Mouse (Mus musculus) hindbrain, embryonic 13.5 days (tissue): Measurements from ENCODE around the gene Clint1. TPM values are rescaled to one million over a fixed set of nuclear protein-coding genes. Genes with fewer than 3 reads are reported as not detected.
A peak's percentile ranks its signal among the peaks of the same experiment; 100 is the strongest.

Experiments
- ATAC-seq: fragments of 200-750 bp; cut with Nextera tagmentation; 2 replicates; pipeline ENCODE4 v1.8.0; 2017; ENCODE audit warnings: moderate TSS enrichment; ENCODE audit not compliant: low FRiP score
- H3K27ac ChIP-seq: fragments of 300-500 bp; sonication (generic); 2 replicates; pipeline ENCODE4 v1.5.1; 2015; ENCODE audit warnings: inconsistent platforms, mild to moderate bottlenecking, moderate library complexity
- H3K27me3 ChIP-seq: fragments of 300-500 bp; sonication (generic); 2 replicates; pipeline ENCODE4 v1.6.1; 2015; ENCODE audit warnings: mild to moderate bottlenecking, inconsistent platforms
- H3K36me3 ChIP-seq: fragments of 300-500 bp; sonication (generic); 2 replicates; pipeline ENCODE4 v1.6.1; 2015; ENCODE audit warnings: mild to moderate bottlenecking, inconsistent platforms
- H3K4me1 ChIP-seq: fragments of 300-500 bp; sonication (generic); replicated peaks from 2 replicates; pipeline ENCODE4 v1.6.1; 2015; ENCODE audit warnings: inconsistent platforms
- H3K4me2 ChIP-seq: fragments of 300-500 bp; sonication (generic); 2 replicates; pipeline ENCODE4 v1.6.1; 2015; ENCODE audit warnings: inconsistent platforms, mild to moderate bottlenecking, moderate library complexity
- H3K4me3 ChIP-seq: fragments of 300-500 bp; sonication (generic); 2 replicates; pipeline ENCODE4 v1.5.1; 2015; ENCODE audit warnings: mild to moderate bottlenecking, inconsistent platforms
- H3K9ac ChIP-seq: fragments of 300-500 bp; sonication (generic); 2 replicates; pipeline ENCODE4 v1.6.1; 2015; ENCODE audit warnings: mild to moderate bottlenecking, inconsistent platforms
- H3K9me3 ChIP-seq: fragments of 300-500 bp; sonication (generic); 2 replicates; pipeline ENCODE4 v1.6.1; 2016; ENCODE audit warnings: inconsistent platforms
- WGBS: fragments of 180-500 bp; shearing (Covaris S2); methylation state at CpG from one replicate; pipeline ENCODE4 v1.1.7; 2015; 5-methylcytosine and 5-hydroxymethylcytosine counted together
- polyA plus RNA-seq: library from polyadenylated mRNA; unstranded; fragments of >200 nt; fragmentation: Nextera tagmentation; extraction: Ambion mirVana; gene quantifications from 2 replicates; pipeline ENCODE4 v1.2.1, GENCODE M21; 2015

Clint1 gene
- polyA plus RNA-seq, 1 experiment from 2014 or later, result 48.1 TPM

- Histone ChIP-seq H3K4me2 (no peak overlapping the region), H3K9ac (no peak overlapping the region), H3K4me1 (peaks cover 12% of the 10 kb centered on the region), H3K4me3 (no peak overlapping the region), H3K27ac (no peak overlapping the region), H3K36me3 (peaks cover 69% of the 10 kb centered on the region), H3K27me3 (no peaks in the 10 kb centered on the region), H3K9me3 (no peaks in the 10 kb centered on the region)
- ATAC-seq, result no peak
- 89% methylated on average over 3 of the region's 3 CpGs for WGBS
Measured at GRCm38 (mm10) chr11:45889981-45890380, 38.1 kb downstream of the Clint1 start.

- Histone ChIP-seq H3K27me3 (no peaks in the 10 kb centered on the region), H3K27ac (no peak overlapping the region), H3K36me3 (peaks cover 71% of the 10 kb centered on the region), H3K9ac (no peak overlapping the region), H3K4me3 (no peak overlapping the region), H3K4me2 (no peak overlapping the region), H3K4me1 (peaks cover 12% of the 10 kb centered on the region), H3K9me3 (no peaks in the 10 kb centered on the region)
- ATAC-seq, result no peak
- 95% methylated on average over 20 of the region's 20 CpGs for WGBS
Measured at GRCm38 (mm10) chr11:45890423-45890822, 38.6 kb downstream of the Clint1 start.

- H3K4me1 ChIP-seq, result no peaks in the 10 kb centered on the region
- no peak overlapping the region for H3K9ac ChIP-seq
- H3K27me3 ChIP-seq, result no peaks in the 10 kb centered on the region
- H3K4me3 ChIP-seq, result no peak overlapping the region
- no peaks in the 10 kb centered on the region for H3K9me3 ChIP-seq
- H3K36me3 ChIP-seq, result peaks cover 77% of the 10 kb centered on the region
- no peak overlapping the region for H3K27ac ChIP-seq
- WGBS, result 96% methylated on average over 5 of the region's 5 CpGs
- H3K4me2 ChIP-seq, result no peak overlapping the region
- ATAC-seq, result no peak
Measured at GRCm38 (mm10) chr11:45892861-45893360, 41.1 kb downstream of the Clint1 start.

GRCm38 (mm10) chr11:45897392-45897791 is 45.5 kb downstream of the Clint1 start:
- Histone ChIP-seq H3K4me1 (peaks cover 11% of the 10 kb centered on the region; the same call in 1 of the 2 replicates), H3K27me3 (no peaks in the 10 kb centered on the region), H3K27ac (no peak overlapping the region), H3K36me3 (peaks cover 43% of the 10 kb centered on the region), H3K4me3 (no peak overlapping the region), H3K4me2 (no peak overlapping the region), H3K9me3 (no peaks in the 10 kb centered on the region), H3K9ac (no peak overlapping the region)
- 96% methylated on average over 2 of the region's 2 CpGs for WGBS
- ATAC-seq, result no peak

GRCm38 (mm10) chr11:45900233-45901015 is 48.6 kb downstream of the Clint1 start:
- 67% methylated on average over 11 of the region's 11 CpGs for WGBS
- Histone ChIP-seq H3K27ac (peak overlapping the region; percentile 46; the same call in 1 of the 2 replicates), H3K4me3 (no peak overlapping the region), H3K4me1 (peaks cover 11% of the 10 kb centered on the region; the same call in 1 of the 2 replicates), H3K9me3 (no peaks in the 10 kb centered on the region), H3K4me2 (no peak overlapping the region), H3K36me3 (peaks cover 27% of the 10 kb centered on the region), H3K9ac (no peak overlapping the region), H3K27me3 (no peaks in the 10 kb centered on the region)
- peak; percentile 66; the same call in 1 of the 2 replicates for ATAC-seq

- no peak overlapping the region for H3K27ac ChIP-seq
- H3K9ac ChIP-seq, result no peak overlapping the region
- H3K4me3 ChIP-seq, result no peak overlapping the region
- H3K9me3 ChIP-seq, result no peaks in the 10 kb centered on the region
- H3K4me2 ChIP-seq, result no peak overlapping the region
- no peaks in the 10 kb centered on the region for H3K27me3 ChIP-seq
- 93% methylated on average over 8 of the region's 8 CpGs for WGBS
- no peak for ATAC-seq
- H3K36me3 ChIP-seq, result peaks cover 60% of the 10 kb centered on the region
- H3K4me1 ChIP-seq, result no peaks in the 10 kb centered on the region
Measured at GRCm38 (mm10) chr11:45906109-45906786, 54.4 kb downstream of the Clint1 start.

- Histone ChIP-seq H3K4me2 (no peak overlapping the region), H3K9ac (no peak overlapping the region), H3K27ac (no peak overlapping the region), H3K36me3 (peaks cover 68% of the 10 kb centered on the region), H3K4me3 (no peak overlapping the region), H3K9me3 (no peaks in the 10 kb centered on the region), H3K27me3 (no peaks in the 10 kb centered on the region), H3K4me1 (no peaks in the 10 kb centered on the region)
- WGBS, result 87% methylated on average over 5 of the region's 5 CpGs
- ATAC-seq, result no peak
Measured at GRCm38 (mm10) chr11:45907301-45907700, 55.5 kb downstream of the Clint1 start.

- Histone ChIP-seq H3K4me3 (no peak overlapping the region), H3K27me3 (no peaks in the 10 kb centered on the region), H3K36me3 (peaks cover 66% of the 10 kb centered on the region), H3K27ac (no peak overlapping the region), H3K4me2 (no peak overlapping the region), H3K4me1 (no peaks in the 10 kb centered on the region), H3K9me3 (no peaks in the 10 kb centered on the region), H3K9ac (no peak overlapping the region)
- ATAC-seq, result no peak
- 97% methylated on average over 7 of the region's 7 CpGs for WGBS
Measured at GRCm38 (mm10) chr11:45908070-45908469, 56.2 kb downstream of the Clint1 start.

GRCm38 (mm10) chr11:45908894-45909293 is 57.0 kb downstream of the Clint1 start:
- no peak for ATAC-seq
- H3K4me2 ChIP-seq, result no peak overlapping the region
- no peaks in the 10 kb centered on the region for H3K27me3 ChIP-seq
- H3K27ac ChIP-seq, result no peak overlapping the region
- WGBS, result 97% methylated on average over 7 of the region's 7 CpGs
- no peak overlapping the region for H3K4me3 ChIP-seq
- no peaks in the 10 kb centered on the region for H3K9me3 ChIP-seq
- no peaks in the 10 kb centered on the region for H3K4me1 ChIP-seq
- H3K9ac ChIP-seq, result no peak overlapping the region
- H3K36me3 ChIP-seq, result peaks cover 59% of the 10 kb centered on the region

GRCm38 (mm10) chr11:45910701-45911100 is 58.9 kb downstream of the Clint1 start:
- WGBS, result 80% methylated on average over 5 of the region's 5 CpGs
- Histone ChIP-seq H3K4me3 (no peak overlapping the region), H3K9me3 (no peaks in the 10 kb centered on the region), H3K4me1 (0 out of 2 replicates have a peak, but pooled peaks cover 2% of the 10 kb centered on the region), H3K27ac (no peak overlapping the region), H3K9ac (no peak overlapping the region), H3K27me3 (no peaks in the 10 kb centered on the region), H3K4me2 (no peak overlapping the region), H3K36me3 (peaks cover 58% of the 10 kb centered on the region)
- no peak for ATAC-seq

GRCm38 (mm10) chr11:45916196-45916595 is 64.3 kb downstream of the Clint1 start:
- Histone ChIP-seq H3K4me3 (no peak overlapping the region), H3K4me1 (peaks cover 6% of the 10 kb centered on the region), H3K27me3 (no peaks in the 10 kb centered on the region), H3K9me3 (no peaks in the 10 kb centered on the region), H3K4me2 (no peak overlapping the region), H3K36me3 (peaks cover 12% of the 10 kb centered on the region), H3K27ac (no peak overlapping the region), H3K9ac (no peak overlapping the region)
- ATAC-seq, result no peak
- 87% methylated on average over 10 of the region's 10 CpGs for WGBS

- H3K4me3 ChIP-seq, result no peak overlapping the region
- H3K9me3 ChIP-seq, result no peaks in the 10 kb centered on the region
- no peak overlapping the region for H3K9ac ChIP-seq
- no peak overlapping the region for H3K27ac ChIP-seq
- H3K36me3 ChIP-seq, result no peaks in the 10 kb centered on the region
- no peaks in the 10 kb centered on the region for H3K27me3 ChIP-seq
- ATAC-seq, result no peak
- 96% methylated on average over 6 of the region's 6 CpGs for WGBS
- H3K4me1 ChIP-seq, result peaks cover 17% of the 10 kb centered on the region
- H3K4me2 ChIP-seq, result no peak overlapping the region
Measured at GRCm38 (mm10) chr11:45918018-45918417, 66.2 kb downstream of the Clint1 start.
